Mouse (Mus musculus) small intestine, adult 2 months (tissue): ENCODE measurements around the gene Lamtor2. TPM values are rescaled to one million over a fixed set of nuclear protein-coding genes. Genes with fewer than 3 reads are reported as not detected.

Experiments
- H3K27ac ChIP-seq: fragments of 200-500 bp; 2 replicates; pipeline ENCODE4 v1.5.1; 2012; ENCODE audit warnings: low read depth, low read length, control low read depth, inconsistent platforms; ENCODE audit not compliant: insufficient read depth
- H3K27me3 ChIP-seq: fragments of 200-500 bp; 2 replicates; pipeline ENCODE4 v1.6.1; 2012; ENCODE audit warnings: mild to moderate bottlenecking, moderate library complexity, low read length, inconsistent platforms; ENCODE audit not compliant: control insufficient read depth, insufficient read depth
- H3K36me3 ChIP-seq: fragments of 200-500 bp; 2 replicates; pipeline ENCODE4 v1.6.1; 2012; ENCODE audit warnings: mild to moderate bottlenecking, low read length, control low read depth, inconsistent platforms; ENCODE audit not compliant: control insufficient read depth, insufficient read depth
- H3K4me1 ChIP-seq: fragments of 200-500 bp; 2 replicates; pipeline ENCODE4 v1.6.1; 2012; ENCODE audit warnings: low read length, inconsistent platforms, mixed read lengths; ENCODE audit not compliant: control insufficient read depth, insufficient read depth, insufficient read length
- H3K4me3 ChIP-seq: fragments of 200-500 bp; 2 replicates; pipeline ENCODE4 v1.5.1; 2012; ENCODE audit warnings: low read depth, mild to moderate bottlenecking, control low read depth, inconsistent platforms, low read length, moderate library complexity
- CTCF ChIP-seq: fragments of 200-500 bp; IDR thresholded peaks from 2 replicates; pipeline ENCODE4 v1.5.1; 2012; ENCODE audit warnings: low read depth, mild to moderate bottlenecking, control low read depth, inconsistent platforms, low read length, moderate library complexity, mixed read lengths; ENCODE audit not compliant: insufficient replicate concordance, insufficient read length; ENCODE audit errors: extremely low read depth
- POLR2A ChIP-seq: fragments of 200-500 bp; IDR thresholded peaks from 2 replicates; pipeline ENCODE4 v1.6.1; 2012; ENCODE audit warnings: low read depth, mild to moderate bottlenecking, control low read depth, inconsistent platforms, low read length, moderate library complexity
- WGBS: fragments of 180-500 bp; shearing (Covaris S2); methylation state at CpG from one replicate; pipeline ENCODE4 v1.1.7; 2018; 5-methylcytosine and 5-hydroxymethylcytosine counted together
- polyA plus RNA-seq: library from polyadenylated mRNA; depleted of rRNA; stranded (reverse); fragments of >200 nt; gene quantifications from 2 replicates; pipeline ENCODE4 v1.2.3, GENCODE M21; 2012

Lamtor2 gene
- polyA plus RNA-seq, 1 experiment: 167 TPM

GRCm38 (mm10) chr3:88531348-88532298 is 21.3 kb downstream of the Lamtor2 start:
- no peak overlapping the region for H3K27ac ChIP-seq
- H3K4me1 ChIP-seq: peaks cover 10% of the 10 kb centered on the region
- peak overlapping the region; percentile 98 for H3K4me3 ChIP-seq
- no peak for TF ChIP-seq CTCF
- TF ChIP-seq POLR2A: 0 out of 2 replicates have a peak, but pooled peaks have one; percentile 20
- no peaks in the 10 kb centered on the region for H3K36me3 ChIP-seq
- WGBS: 1% methylated on average over 61 of the region's 63 CpGs
- H3K27me3 ChIP-seq: 0 out of 2 replicates have a peak, but pooled peaks cover 6% of the 10 kb centered on the region

- Histone ChIP-seq H3K4me1 (peaks cover 3% of the 10 kb centered on the region), H3K4me3 (no peak overlapping the region)
- 56% methylated on average over 11 of the region's 11 CpGs for WGBS
Measured at GRCm38 (mm10) chr3:88530082-88530864, 22.6 kb downstream of the Lamtor2 start.

GRCm38 (mm10) chr3:88529204-88530000 is 23.5 kb downstream of the Lamtor2 start:
- Histone ChIP-seq H3K4me3 (no peak overlapping the region), H3K27me3 (0 out of 2 replicates have a peak, but pooled peaks cover 6% of the 10 kb centered on the region), H3K4me1 (peaks cover 3% of the 10 kb centered on the region), H3K27ac (no peak overlapping the region), H3K36me3 (no peaks in the 10 kb centered on the region)
- TF ChIP-seq CTCF (no peak), POLR2A (no peak)
- WGBS: 79% methylated on average over 7 of the region's 7 CpGs

More at GRCm38 (mm10) chr3:88530082-88530864, 22.6 kb downstream of the Lamtor2 start:
- TF ChIP-seq POLR2A (no peak), CTCF (no peak)
- Histone ChIP-seq H3K27me3 (0 out of 2 replicates have a peak, but pooled peaks cover 6% of the 10 kb centered on the region), H3K36me3 (no peaks in the 10 kb centered on the region), H3K27ac (no peak overlapping the region)

GRCm38 (mm10) chr3:88528646-88529045 is 24.2 kb downstream of the Lamtor2 start:
- Histone ChIP-seq H3K4me1 (peaks cover 3% of the 10 kb centered on the region), H3K36me3 (no peaks in the 10 kb centered on the region), H3K27me3 (0 out of 2 replicates have a peak, but pooled peaks cover 6% of the 10 kb centered on the region), H3K4me3 (no peak overlapping the region), H3K27ac (no peak overlapping the region)
- no peak for TF ChIP-seq CTCF
- no peak for TF ChIP-seq POLR2A
- 83% methylated on average over 11 of the region's 11 CpGs for WGBS

GRCm38 (mm10) chr3:88527565-88527964 is 25.3 kb downstream of the Lamtor2 start:
- H3K27ac ChIP-seq: no peak overlapping the region
- H3K4me3 ChIP-seq: no peak overlapping the region
- TF ChIP-seq CTCF (no peak), POLR2A (no peak)
- H3K4me1 ChIP-seq: peaks cover under 1% of the 10 kb centered on the region
- H3K27me3 ChIP-seq: 0 out of 2 replicates have a peak, but pooled peaks cover 6% of the 10 kb centered on the region
- H3K36me3 ChIP-seq: no peaks in the 10 kb centered on the region
- 72% methylated on average over 8 of the region's 8 CpGs for WGBS
